Mouse (Mus musculus): ENCODE results near the gene Lypd6.

DNA sequence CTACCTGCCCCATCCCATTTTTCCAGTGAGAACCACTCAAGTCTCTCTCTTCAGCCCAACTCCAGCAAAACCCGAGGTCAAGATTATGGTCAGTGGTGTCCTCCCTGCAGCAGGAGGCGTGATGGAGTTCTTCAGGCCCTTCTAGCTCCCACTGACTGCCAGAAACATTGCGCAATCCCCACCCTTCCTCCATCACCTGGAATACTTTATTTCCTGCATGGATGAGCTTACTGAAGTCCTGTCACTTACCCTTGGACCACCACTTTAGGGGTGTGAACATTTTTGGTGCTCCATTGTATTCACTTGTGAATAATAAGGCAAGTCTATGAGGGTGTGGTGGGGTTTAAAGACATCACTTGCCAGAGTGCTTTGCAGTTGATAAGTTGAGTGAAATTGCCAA is 85.7 kb downstream of the Lypd6 start:
- TF ChIP-seq CTCF (IDR thresholded peaks at IDR 0.05; ENCODE audit: low read depth) (no peak), EP300 (optimal IDR thresholded peaks at IDR 0.05) (no peak)
